Mouse (Mus musculus) kidney, postnatal 0 days (tissue): ENCODE measurements around the gene Opn5. TPM values are rescaled to one million over a fixed set of nuclear protein-coding genes. Genes with fewer than 3 reads are reported as not detected.

Source experiments
- ATAC-seq: fragments of 200-750 bp; cut with Nextera tagmentation; replicated peaks from 2 replicates; pipeline ENCODE4 v1.8.0; 2017; ENCODE audit warnings: low read depth, moderate number of reproducible peaks, moderate TSS enrichment, moderate library complexity; ENCODE audit not compliant: low FRiP score
- DNase-seq: peaks from one replicate; pipeline ENCODE4 v3.0.0-alpha.2; 2016; ENCODE audit warnings: low spot score
- H3K27ac ChIP-seq: fragments of 300-500 bp; sonication (generic); 2 replicates; pipeline ENCODE4 v1.5.1; 2014; ENCODE audit warnings: mild to moderate bottlenecking
- H3K27me3 ChIP-seq: fragments of 300-500 bp; sonication (generic); 2 replicates; pipeline ENCODE4 v1.6.1; 2014; ENCODE audit warnings: low read length, mixed read lengths; ENCODE audit not compliant: insufficient read depth
- H3K36me3 ChIP-seq: fragments of 300-500 bp; sonication (generic); 2 replicates; pipeline ENCODE4 v1.6.1; 2014; ENCODE audit warnings: low read length, mixed read lengths; ENCODE audit not compliant: insufficient read depth
- H3K4me1 ChIP-seq: fragments of 300-500 bp; sonication (generic); replicated peaks from 2 replicates; pipeline ENCODE4 v1.6.1; 2014; ENCODE audit warnings: antibody characterized with exemption, low read length, mixed read lengths; ENCODE audit not compliant: insufficient read depth
- H3K4me2 ChIP-seq: fragments of 300-500 bp; sonication (generic); 2 replicates; pipeline ENCODE4 v1.6.1; 2014; ENCODE audit warnings: mild to moderate bottlenecking, low read length, moderate library complexity, mixed read lengths
- H3K4me3 ChIP-seq: fragments of 300-500 bp; sonication (generic); replicated peaks from 2 replicates; pipeline ENCODE4 v1.5.1; 2014; ENCODE audit warnings: low read depth, low read length
- H3K9ac ChIP-seq: fragments of 300-500 bp; sonication (generic); 2 replicates; pipeline ENCODE4 v1.6.1; 2014; ENCODE audit warnings: low read depth, low read length
- H3K9me3 ChIP-seq: fragments of 300-500 bp; sonication (generic); replicated peaks from 2 replicates; pipeline ENCODE4 v1.6.1; 2016; ENCODE audit warnings: low read length, inconsistent platforms, mixed read lengths
- CTCF ChIP-seq: IDR thresholded peaks from 2 replicates; pipeline ENCODE4 v1.5.1; 2016; ENCODE audit warnings: antibody characterized with exemption, low read depth, mild to moderate bottlenecking, moderate library complexity
- WGBS: fragments of 180-500 bp; shearing (Covaris S2); extraction: QIAGEN DNeasy Blood & Tissue Kit; methylation state at CpG from one replicate; pipeline ENCODE4 v1.1.7; 2014; 5-methylcytosine and 5-hydroxymethylcytosine counted together
- polyA plus RNA-seq: library from polyadenylated mRNA; unstranded; fragments of >200 nt; fragmentation: Nextera tagmentation; extraction: Ambion mirVana; gene quantifications from 2 replicates; pipeline ENCODE4 v1.2.1, GENCODE M21; 2015

Gene Opn5
- 0.08 and 0.14 TPM in 2 replicates for polyA plus RNA-seq

DNA sequence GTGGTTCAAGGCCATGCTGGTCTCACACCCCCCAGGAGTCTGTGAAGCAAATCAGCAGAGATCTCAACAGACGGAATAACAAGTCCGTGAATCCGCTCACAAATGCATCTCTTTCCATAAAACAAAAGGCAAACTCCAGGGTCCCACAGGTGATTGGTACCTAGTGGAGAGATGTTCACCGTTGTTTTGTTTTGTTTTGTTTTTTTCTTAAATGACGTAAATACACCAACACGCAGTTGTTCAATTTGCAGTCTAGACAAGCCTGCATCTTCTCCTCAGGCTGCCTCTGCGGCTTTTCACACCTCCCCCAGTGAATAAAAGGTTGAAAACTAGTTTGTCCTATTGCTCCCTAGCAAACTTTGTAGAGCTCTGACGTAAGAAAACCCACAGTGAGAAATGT is at the start of gene Opn5:
Opn5 (minus strand) TSS at position 101 of the 400 bp plus-strand sequence.
- no peaks in the 10 kb centered on the region for H3K36me3 ChIP-seq
- H3K9me3 ChIP-seq: no peaks in the 10 kb centered on the region
- no peaks in the 10 kb centered on the region for H3K27me3 ChIP-seq
- no peak within 1 kb of the TSS for H3K4me2 ChIP-seq
- H3K4me1 ChIP-seq: no peaks in the 10 kb centered on the region
- H3K9ac ChIP-seq: no peak within 1 kb of the TSS
- 81% methylated on average over 8 of the region's 8 CpGs for WGBS
- no peak for TF ChIP-seq CTCF
- no peak within 1 kb of the TSS for H3K4me3 ChIP-seq
- ATAC-seq: no peak
- H3K27ac ChIP-seq: no peak within 1 kb of the TSS
- no peak for DNase-seq

DNA sequence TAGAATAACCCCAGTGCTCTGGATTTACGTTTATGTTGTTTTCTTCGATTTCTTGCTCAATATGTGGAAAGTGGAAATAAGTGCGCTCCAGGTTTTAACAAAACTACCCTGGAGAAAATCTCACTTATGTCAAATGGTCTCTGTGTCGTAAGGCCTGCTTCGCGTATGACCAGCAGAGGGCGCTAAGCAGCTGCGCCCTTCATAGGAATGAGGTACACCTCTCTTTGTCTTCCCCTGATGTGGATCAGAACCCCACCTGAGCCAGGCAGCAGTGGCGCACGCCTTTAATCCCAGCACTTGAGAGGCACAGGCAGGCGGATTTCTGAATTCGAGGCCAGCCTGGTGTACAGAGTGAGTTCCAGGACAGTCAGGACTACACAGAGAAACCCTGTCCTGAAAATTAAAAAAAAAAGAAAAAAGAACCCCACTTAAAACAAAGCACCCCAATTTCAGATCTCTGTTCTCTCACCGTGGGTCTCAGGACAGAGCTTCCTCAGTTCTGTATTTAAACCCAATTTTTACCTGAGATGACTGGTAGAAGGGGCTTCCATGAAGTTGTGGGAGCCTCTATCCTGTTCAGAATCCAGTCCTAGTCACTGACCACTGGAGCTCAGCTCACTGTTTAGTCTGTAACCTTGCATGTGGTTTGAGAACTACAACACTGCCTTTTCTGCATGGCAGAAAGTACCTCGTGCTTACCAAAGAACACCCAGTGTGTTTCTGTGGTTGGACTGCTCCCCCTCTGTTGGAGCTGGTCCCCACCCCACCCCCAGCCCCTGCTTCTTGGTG is 47.6 kb upstream of the Opn5 start:
- peak; percentile 87 for TF ChIP-seq CTCF
- H3K9ac ChIP-seq: no peak overlapping the region
- no peak overlapping the region for H3K27ac ChIP-seq
- 20% methylated on average over 14 of the region's 14 CpGs for WGBS
- no peaks in the 10 kb centered on the region for H3K9me3 ChIP-seq
- no peaks in the 10 kb centered on the region for H3K36me3 ChIP-seq
- H3K4me2 ChIP-seq: no peak overlapping the region
- 0 out of 2 replicates have a peak, but pooled peaks have one; percentile 59 for ATAC-seq
- no peak overlapping the region for H3K4me3 ChIP-seq
- DNase-seq: peak; percentile 70
- no peaks in the 10 kb centered on the region for H3K27me3 ChIP-seq
- no peaks in the 10 kb centered on the region for H3K4me1 ChIP-seq

- Histone ChIP-seq H3K4me2 (no peak overlapping the region), H3K36me3 (no peaks in the 10 kb centered on the region), H3K9ac (no peak overlapping the region), H3K9me3 (no peaks in the 10 kb centered on the region), H3K4me3 (no peak overlapping the region), H3K27me3 (no peaks in the 10 kb centered on the region), H3K4me1 (no peaks in the 10 kb centered on the region), H3K27ac (no peak overlapping the region)
- no peak for DNase-seq
- no peak for ATAC-seq
- WGBS: 88% methylated on average over 3 of the region's 3 CpGs
- no peak for TF ChIP-seq CTCF
These were observed 32.2 kb upstream of the Opn5 start for GRCm38 (mm10) chr17:42643416-42643815.

- H3K4me1 ChIP-seq: no peaks in the 10 kb centered on the region
- no peaks in the 10 kb centered on the region for H3K36me3 ChIP-seq
- DNase-seq (no peak), ATAC-seq (no peak)
- H3K9ac ChIP-seq: no peak overlapping the region
- no peaks in the 10 kb centered on the region for H3K9me3 ChIP-seq
- H3K4me2 ChIP-seq: no peak overlapping the region
- no peaks in the 10 kb centered on the region for H3K27me3 ChIP-seq
- H3K27ac ChIP-seq: no peak overlapping the region
- H3K4me3 ChIP-seq: no peak overlapping the region
- WGBS: 82% methylated on average over 2 of the region's 2 CpGs
- TF ChIP-seq CTCF: no peak
These were observed 19.0 kb upstream of the Opn5 start for GRCm38 (mm10) chr17:42630206-42630605.

- Histone ChIP-seq H3K4me1 (no peaks in the 10 kb centered on the region), H3K36me3 (no peaks in the 10 kb centered on the region), H3K4me3 (no peak overlapping the region), H3K9me3 (no peaks in the 10 kb centered on the region), H3K27ac (no peak overlapping the region), H3K27me3 (no peaks in the 10 kb centered on the region), H3K9ac (no peak overlapping the region), H3K4me2 (no peak overlapping the region)
- ATAC-seq: no peak
- peak; percentile 86 for TF ChIP-seq CTCF
- WGBS: 35% methylated on average over 6 of the region's 6 CpGs
- DNase-seq: peak; percentile 78
These were observed 2.0 kb upstream of the Opn5 start for GRCm38 (mm10) chr17:42613043-42613737.

DNA sequence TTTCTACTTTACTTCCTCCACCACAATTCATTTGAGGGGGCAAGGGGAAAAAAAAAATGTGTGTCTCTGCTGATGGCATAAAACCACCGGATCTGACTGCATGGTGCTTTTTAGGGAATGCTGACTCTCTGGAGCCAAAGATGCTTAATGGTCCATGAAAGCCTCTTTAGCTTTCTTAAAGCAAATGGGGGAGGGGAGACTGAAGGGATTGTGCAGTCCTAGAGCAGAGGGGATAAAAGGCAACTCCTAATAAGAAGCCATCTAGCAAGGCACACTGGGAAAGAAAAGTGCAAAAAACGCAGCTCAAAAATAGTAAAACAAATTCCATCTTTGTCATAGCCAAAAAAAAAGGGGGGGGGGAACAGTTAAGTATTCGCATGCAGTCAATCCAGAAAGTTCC is 2.9 kb downstream of the Opn5 start:
- Histone ChIP-seq H3K27ac (no peak overlapping the region), H3K4me3 (no peak overlapping the region), H3K36me3 (no peaks in the 10 kb centered on the region), H3K9me3 (no peaks in the 10 kb centered on the region), H3K4me1 (no peaks in the 10 kb centered on the region), H3K9ac (no peak overlapping the region), H3K27me3 (no peaks in the 10 kb centered on the region), H3K4me2 (no peak overlapping the region)
- DNase-seq (peak; percentile 66), ATAC-seq (peak; percentile 44; the same call in 1 of the 2 replicates)
- 25% methylated on average over 3 of the region's 3 CpGs for WGBS
- no peak for TF ChIP-seq CTCF
